Mouse (Mus musculus): ENCODE measurements around the gene Nfib.

Gene Nfib

GRCm38 (mm10) chr4:82593681-82594666 is 111.6 kb downstream of the Nfib start:
- no peak for DNase-seq (ENCODE audit: low spot score in 2 of 2)

GRCm38 (mm10) chr4:82592086-82593030 is 113.2 kb downstream of the Nfib start:
- DNase-seq (ENCODE audit: low spot score in 2 of 2), result peak in 1 of 2 experiments; percentile 38

GRCm38 (mm10) chr4:82589345-82589890 is 116.1 kb downstream of the Nfib start:
- DNase-seq (ENCODE audit: low spot score in 2 of 2), result peak; percentile 54 to 71

GRCm38 (mm10) chr4:82588718-82589117 is 116.8 kb downstream of the Nfib start:
- no peak for DNase-seq (ENCODE audit: low spot score in 2 of 2)

- DNase-seq (ENCODE audit: low spot score in 2 of 2), result no peak
These were observed 118.2 kb downstream of the Nfib start for GRCm38 (mm10) chr4:82587146-82587870.

- DNase-seq (ENCODE audit: low spot score in 2 of 2), result no peak
These were observed 118.9 kb downstream of the Nfib start for GRCm38 (mm10) chr4:82586637-82587036.

GRCm38 (mm10) chr4:82585536-82585935 is 120.0 kb downstream of the Nfib start:
- no peak for DNase-seq (ENCODE audit: low spot score in 2 of 2)

- no peak for DNase-seq (ENCODE audit: low spot score in 2 of 2)
These were observed 120.5 kb downstream of the Nfib start for GRCm38 (mm10) chr4:82585056-82585455.

- no peak for DNase-seq (ENCODE audit: low spot score in 2 of 2)
These were observed 121.0 kb downstream of the Nfib start for GRCm38 (mm10) chr4:82584548-82584947.

GRCm38 (mm10) chr4:82573291-82573605 is 132.3 kb downstream of the Nfib start:
- no peak for DNase-seq (ENCODE audit: low spot score in 2 of 2)

GRCm38 (mm10) chr4:82572410-82573290 is 132.9 kb downstream of the Nfib start:
- no peak for DNase-seq (ENCODE audit: low spot score in 2 of 2)

GRCm38 (mm10) chr4:82558816-82559215 is 146.7 kb downstream of the Nfib start:
- DNase-seq (ENCODE audit: low spot score in 2 of 2), result no peak

- DNase-seq (ENCODE audit: low spot score in 2 of 2), result no peak
These were observed 149.8 kb downstream of the Nfib start for GRCm38 (mm10) chr4:82555673-82556171.

- DNase-seq (ENCODE audit: low spot score in 2 of 2), result no peak
These were observed 151.9 kb downstream of the Nfib start for GRCm38 (mm10) chr4:82553658-82554057.

GRCm38 (mm10) chr4:82552238-82552637 is 153.3 kb downstream of the Nfib start:
- no peak for DNase-seq (ENCODE audit: low spot score in 2 of 2)

GRCm38 (mm10) chr4:82549762-82550380 is 155.7 kb downstream of the Nfib start:
- DNase-seq (ENCODE audit: low spot score in 2 of 2), result no peak

GRCm38 (mm10) chr4:82548247-82548646 is 157.3 kb downstream of the Nfib start:
- no peak for DNase-seq (ENCODE audit: low spot score in 2 of 2)

- no peak for DNase-seq (ENCODE audit: low spot score in 2 of 2)
These were observed 161.6 kb downstream of the Nfib start for GRCm38 (mm10) chr4:82543936-82544335.

- no peak for DNase-seq (ENCODE audit: low spot score in 2 of 2)
These were observed 162.2 kb downstream of the Nfib start for GRCm38 (mm10) chr4:82543398-82543740.
